Comparison of ENCODE assay signal across 12 mouse cellular contexts in genomic region chr17:63315646-63316480, GRCm38 (mm10).
DNase-seq lines count a peak whose midpoint lies in the region; ATAC-seq lines count a peak whose summit lies in the region.
"Had no signal": no experiment of that assay in that cellular context is flagged by ENCODE, and none has a peak within 500 bp of the region (broad histone marks: within the 10 kb centered on the region; RNA-seq: fewer than 3 reads in every experiment).

No protein-coding gene starts in this region.

- intact Hi-C loops in left cerebral cortex, postnatal 4 days (cut with DNase I) = no loop called here

- peak; percentile 93 for ATAC-seq in cerebellum, adult (ENCODE audit: insufficient number of reproducible peaks, low FRiP score, low TSS enrichment)
- ATAC-seq in activated CD4-positive, CD25-positive, alpha-beta regulatory T cell, adult 4 months = no peak
- ATAC-seq: intestine, embryonic 15.5 days had no signal

- peak; percentile 56 for DNase-seq in left cerebral cortex, postnatal 4 days
- DNase-seq in left cerebral cortex, adult 8-10 months (ENCODE audit: low spot score in 2 of 2) = no peak
- DNase-seq in cerebellum, adult 9-11 months = peak; percentile 85
- DNase-seq in lung, postnatal 36 days = peak; percentile 36
- DNase-seq in kidney, postnatal 25 days = no peak
- DNase-seq: adrenal gland, postnatal 25 days; gastrocnemius, postnatal 36 days; kidney, postnatal 4 days; thymus, postnatal 36 days had no signal

Comparison
In these comparisons a context has a peak if more than half of its experiments do, and no peak if none do; other contexts are left out.
1. DNase-seq: peak in left cerebral cortex, postnatal 4 days (single experiment), cerebellum, adult 9-11 months (single experiment) and lung, postnatal 36 days (single experiment); none in left cerebral cortex, adult 8-10 months (0 of 2) and kidney, postnatal 25 days (0 of 2).